11 mouse cellular contexts compared by ENCODE assay signal in the genomic region with DNA sequence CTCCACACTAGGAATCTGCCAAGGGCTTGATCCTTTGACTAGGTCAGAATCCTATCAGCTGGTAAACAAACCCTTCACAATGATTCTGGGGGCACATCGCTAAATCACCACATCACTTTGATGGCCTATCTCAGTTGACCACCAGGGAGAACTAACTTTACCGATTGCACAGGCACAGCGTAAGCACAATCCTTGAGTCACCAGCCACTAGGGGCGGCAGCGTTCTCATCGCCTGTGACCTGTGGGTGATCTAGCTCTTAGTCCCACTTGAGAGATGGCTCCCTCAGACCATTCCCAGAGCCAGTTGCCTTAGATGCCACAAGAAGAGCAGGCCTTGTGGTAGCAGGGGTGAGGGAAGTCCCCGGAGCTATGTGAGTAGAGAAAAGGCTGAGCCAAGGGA. TPM values are rescaled to one million over a fixed set of nuclear protein-coding genes. Genes with fewer than 3 reads are reported as not detected.
DNase-seq lines count a peak whose midpoint lies in the region; ATAC-seq and TF ChIP-seq lines count a peak whose summit lies in the region.
"Had no signal": no experiment of that assay in that cellular context is flagged by ENCODE, and none has a peak within 500 bp of the region (broad histone marks: within the 10 kb centered on the region; RNA-seq: fewer than 3 reads in every experiment).

No protein-coding gene starts in this region.

- no peaks in the 10 kb centered on the region for H3K27me3 ChIP-seq in forebrain, postnatal 0 days (ENCODE audit: insufficient read depth, low read length)
- H3K27me3 ChIP-seq in forebrain, embryonic 16.5 days (replicated peaks; ENCODE audit: control insufficient read depth, insufficient read depth, low read length), result no peaks in the 10 kb centered on the region
- no peaks in the 10 kb centered on the region for H3K27me3 ChIP-seq in liver, embryonic 13.5 days
- H3K27me3 ChIP-seq in intestine, embryonic 16.5 days (replicated peaks; ENCODE audit: control insufficient read depth, insufficient read depth, low read length), result no peaks in the 10 kb centered on the region
- H3K27me3 ChIP-seq: embryonic facial prominence, embryonic 12.5 days had no signal

- TF ChIP-seq POLR2A in lung, adult 2 months (IDR thresholded peaks at IDR 0.05; ENCODE audit: borderline replicate concordance, extremely low read depth, low read depth, low read length), result no peak

- no peaks in the 10 kb centered on the region for H3K36me3 ChIP-seq in forebrain, postnatal 0 days (ENCODE audit: insufficient read depth)
- no peaks in the 10 kb centered on the region for H3K36me3 ChIP-seq in forebrain, embryonic 16.5 days (ENCODE audit: control insufficient read depth, insufficient read depth)
- H3K36me3 ChIP-seq in liver, embryonic 13.5 days, result no peaks in the 10 kb centered on the region
- H3K36me3 ChIP-seq in intestine, embryonic 16.5 days (ENCODE audit: control insufficient read depth, insufficient read depth, low read length), result no peaks in the 10 kb centered on the region
- H3K36me3 ChIP-seq: embryonic facial prominence, embryonic 12.5 days had no signal

- no peaks in the 10 kb centered on the region for H3K4me1 ChIP-seq in forebrain, postnatal 0 days (ENCODE audit: insufficient read depth)
- no peaks in the 10 kb centered on the region for H3K4me1 ChIP-seq in forebrain, embryonic 16.5 days (replicated peaks; ENCODE audit: control insufficient read depth, insufficient read depth, low read length)
- H3K4me1 ChIP-seq in lung, adult 2 months (ENCODE audit: control insufficient read depth, insufficient read depth, low read length), result no peaks in the 10 kb centered on the region
- H3K4me1 ChIP-seq in liver, embryonic 13.5 days (replicated peaks), result no peaks in the 10 kb centered on the region
- no peaks in the 10 kb centered on the region for H3K4me1 ChIP-seq in intestine, embryonic 16.5 days (ENCODE audit: control insufficient read depth, insufficient read depth, low read length)
- H3K4me1 ChIP-seq: embryonic facial prominence, embryonic 12.5 days had no signal

- H3K9ac ChIP-seq in forebrain, postnatal 0 days, result no peak overlapping the region
- H3K9ac ChIP-seq in forebrain, embryonic 16.5 days (replicated peaks; ENCODE audit: low read depth, low read length), result no peak overlapping the region
- H3K9ac ChIP-seq in liver, embryonic 13.5 days, result no peak overlapping the region
- H3K9ac ChIP-seq in intestine, embryonic 16.5 days (ENCODE audit: low read depth, low read length), result no peak overlapping the region
- H3K9ac ChIP-seq: embryonic facial prominence, embryonic 12.5 days had no signal

- H3K4me3 ChIP-seq in forebrain, postnatal 0 days (ENCODE audit: low read depth, low read length), result no peak overlapping the region
- H3K4me3 ChIP-seq in forebrain, embryonic 16.5 days (replicated peaks; ENCODE audit: low read length), result no peak overlapping the region
- H3K4me3 ChIP-seq in lung, adult 2 months (replicated peaks; ENCODE audit: extremely low read depth, low read depth, low read length), result no peak overlapping the region
- no peak overlapping the region for H3K4me3 ChIP-seq in liver, embryonic 13.5 days (replicated peaks)
- H3K4me3 ChIP-seq in intestine, embryonic 16.5 days (ENCODE audit: low read length), result no peak overlapping the region
- H3K4me3 ChIP-seq: embryonic facial prominence, embryonic 12.5 days had no signal

- DNase-seq in forebrain, postnatal 0 days, result no peak
- DNase-seq in lung, adult 2 months, result no peak
- no peak for DNase-seq in lung, postnatal 14 days
- DNase-seq in liver, embryonic 13.5 days, result peak; percentile 8
- peak; percentile 31 for DNase-seq in thymus, postnatal 25 days
- no peak for DNase-seq in left cerebral cortex, adult 18-20 months (ENCODE audit: low spot score in 2 of 2)
- DNase-seq: gastrocnemius, postnatal 10 days; layer of hippocampus, postnatal 36 days had no signal

- 58% methylated on average over 7 of the region's 7 CpGs for WGBS in forebrain, postnatal 0 days
- 61% methylated on average over 7 of the region's 7 CpGs for WGBS in forebrain, embryonic 16.5 days
- 59% methylated on average over 7 of the region's 7 CpGs for WGBS in lung, adult 2 months
- WGBS in liver, embryonic 13.5 days (ENCODE audit: insufficient replicate concordance), result 47% methylated on average over 7 of the region's 7 CpGs
- WGBS in intestine, embryonic 16.5 days, result 58% methylated on average over 7 of the region's 7 CpGs

- no peak overlapping the region for H3K4me2 ChIP-seq in forebrain, postnatal 0 days (ENCODE audit: low read depth)
- H3K4me2 ChIP-seq in forebrain, embryonic 16.5 days (ENCODE audit: low read length), result no peak overlapping the region
- H3K4me2 ChIP-seq in liver, embryonic 13.5 days, result no peak overlapping the region
- no peak overlapping the region for H3K4me2 ChIP-seq in intestine, embryonic 16.5 days (ENCODE audit: low read depth, low read length)
- H3K4me2 ChIP-seq: embryonic facial prominence, embryonic 12.5 days had no signal

- no peak for ATAC-seq in forebrain, postnatal 0 days
- ATAC-seq in forebrain, embryonic 16.5 days, result no peak
- ATAC-seq in liver, embryonic 13.5 days (ENCODE audit: low read depth), result no peak
- no peak for ATAC-seq in intestine, embryonic 16.5 days

- no peaks in the 10 kb centered on the region for H3K9me3 ChIP-seq in forebrain, postnatal 0 days (ENCODE audit: low read length)
- no peaks in the 10 kb centered on the region for H3K9me3 ChIP-seq in forebrain, embryonic 16.5 days (ENCODE audit: control insufficient read depth, low read length)
- H3K9me3 ChIP-seq in liver, embryonic 13.5 days (replicated peaks), result no peaks in the 10 kb centered on the region
- H3K9me3 ChIP-seq in intestine, embryonic 16.5 days (ENCODE audit: control insufficient read depth, low read length), result no peaks in the 10 kb centered on the region
- H3K9me3 ChIP-seq: embryonic facial prominence, embryonic 12.5 days had no signal

- peak; percentile 37 for TF ChIP-seq CTCF in forebrain, postnatal 0 days (IDR thresholded peaks at IDR 0.05; ENCODE audit: low read depth)
- TF ChIP-seq CTCF in lung, adult 2 months (IDR thresholded peaks at IDR 0.05; ENCODE audit: insufficient read depth, low read length), result peak; percentile 45; the same call in 1 of the 2 replicates

- H3K27ac ChIP-seq in forebrain, postnatal 0 days (ENCODE audit: low read depth, low read length), result no peak overlapping the region
- no peak overlapping the region for H3K27ac ChIP-seq in forebrain, embryonic 16.5 days (ENCODE audit: low read length)
- no peak overlapping the region for H3K27ac ChIP-seq in liver, embryonic 13.5 days
- no peak overlapping the region for H3K27ac ChIP-seq in intestine, embryonic 16.5 days (ENCODE audit: low read length)
- H3K27ac ChIP-seq: embryonic facial prominence, embryonic 12.5 days had no signal

RNA-seq across cellular contexts. Expression of a gene that starts 31.4 kb away (rescaled TPM):
- 92.9 and 111 TPM in 2 replicates for total RNA-seq in forebrain, postnatal 0 days (2014; rRNA removed)
- polyA plus RNA-seq in forebrain, postnatal 0 days (2015; fragmentation: Nextera tagmentation; extraction: Ambion mirVana), result 14.0 and 25.2 TPM in 2 replicates
- 28.6 and 31.4 TPM in 2 replicates for polyA plus RNA-seq in forebrain, embryonic 16.5 days (2015; fragmentation: Nextera tagmentation; extraction: Ambion mirVana)
- 27.7 and 31.9 TPM in 2 replicates for polyA plus RNA-seq in lung, adult 2 months (2012; rRNA removed)
- polyA plus RNA-seq in liver, embryonic 13.5 days (2015; fragmentation: Nextera tagmentation; extraction: Ambion mirVana), result 11.1 and 11.4 TPM in 2 replicates
- polyA plus RNA-seq in intestine, embryonic 16.5 days (2015; fragmentation: Nextera tagmentation; extraction: Ambion mirVana), result 8.2 and 8.6 TPM in 2 replicates
- 100 to 1,000 TPM; 223 to 236 TPM for total RNA-seq in left cerebral cortex, adult 18-20 months (2021)

Comparison
In these comparisons a context has a peak if more than half of its experiments do, and no peak if none do; other contexts are left out.
1. DNase-seq: peak in liver, embryonic 13.5 days (single experiment) and thymus, postnatal 25 days (single experiment); none in forebrain, postnatal 0 days (single experiment), lung, adult 2 months (single experiment), lung, postnatal 14 days (single experiment) and left cerebral cortex, adult 18-20 months (0 of 2).